Mouse (Mus musculus): ENCODE data around the gene Prr29. TPM values are rescaled to one million over a fixed set of nuclear protein-coding genes. Genes with fewer than 3 reads are reported as not detected.

The Prr29 gene
- polyA plus RNA-seq, 1 experiment: 0.32 TPM

- H3K4me2 ChIP-seq (ENCODE audit: low read depth): no peak overlapping the region
- H3K79me2 ChIP-seq (ENCODE audit: control insufficient read depth, insufficient read depth): no peaks in the 10 kb centered on the region
- H3K36me3 ChIP-seq (ENCODE audit: control insufficient read depth, insufficient read depth): peaks cover 7% of the 10 kb centered on the region
- H3K4me3 ChIP-seq: no peak overlapping the region
- peaks cover 45% of the 10 kb centered on the region for H3K27me3 ChIP-seq (ENCODE audit: control insufficient read depth, insufficient read depth, insufficient read length)
- no peak overlapping the region for H3ac ChIP-seq (ENCODE audit: control insufficient read depth, insufficient read length)
- TF ChIP-seq MYOG (IDR thresholded peaks at IDR 0.05; ENCODE audit: control insufficient read depth in 1 of 3, insufficient read depth in 1 of 3, insufficient read length in 2 of 3, low read depth in 2 of 3) (peak in 2 of 3 experiments; percentile 47 to 56), MYOD1 (IDR thresholded peaks at IDR 0.05; ENCODE audit: control insufficient read depth in 1 of 3, insufficient read length in 2 of 3, low read depth in 2 of 3) (peak in 1 of 3 experiments; percentile 12), USF1 (IDR thresholded peaks at IDR 0.05; ENCODE audit: low read depth) (no peak), REST (IDR thresholded peaks at IDR 0.05; ENCODE audit: insufficient read depth, insufficient read length) (no peak), POLR2A (IDR thresholded peaks at IDR 0.05; ENCODE audit: insufficient read length, low read depth) (no peak)
These were observed 20.4 kb upstream of the Prr29 start for GRCm38 (mm10) chr11:106344910-106345309.

- Histone ChIP-seq H3K4me2 (ENCODE audit: low read depth) (peak overlapping the region; percentile 65), H3K27me3 (ENCODE audit: control insufficient read depth, insufficient read depth, insufficient read length) (peaks cover 33% of the 10 kb centered on the region), H3ac (ENCODE audit: control insufficient read depth, insufficient read length) (no peak overlapping the region), H3K79me2 (ENCODE audit: control insufficient read depth, insufficient read depth) (no peaks in the 10 kb centered on the region), H3K4me3 (no peak overlapping the region), H3K36me3 (ENCODE audit: control insufficient read depth, insufficient read depth) (peaks cover 4% of the 10 kb centered on the region)
- no peak for TF ChIP-seq CEBPB (IDR thresholded peaks at IDR 0.05; ENCODE audit: insufficient read depth, poor library complexity, severe bottlenecking)
- TF ChIP-seq MYOG (IDR thresholded peaks at IDR 0.05; ENCODE audit: control insufficient read depth in 1 of 3, insufficient read depth in 1 of 3, insufficient read length in 2 of 3, low read depth in 2 of 3): no peak
- TF ChIP-seq E2F4 (IDR thresholded peaks at IDR 0.05; ENCODE audit: insufficient read depth): no peak
- no peak for TF ChIP-seq USF1 (IDR thresholded peaks at IDR 0.05; ENCODE audit: low read depth)
- TF ChIP-seq POLR2AphosphoS2 (IDR thresholded peaks at IDR 0.05; ENCODE audit: insufficient read length, low read depth): no peak
- no peak for TF ChIP-seq TCF3 (IDR thresholded peaks at IDR 0.05; ENCODE audit: insufficient read length, low read depth)
- TF ChIP-seq POLR2A (IDR thresholded peaks at IDR 0.05; ENCODE audit: insufficient read length, low read depth): no peak
- TF ChIP-seq SRF (IDR thresholded peaks at IDR 0.05; ENCODE audit: control insufficient read depth, insufficient read length, low read depth): no peak
These were observed 15.5 kb upstream of the Prr29 start for GRCm38 (mm10) chr11:106349772-106350171.

- TF ChIP-seq TCF12 (IDR thresholded peaks at IDR 0.05; ENCODE audit: insufficient read depth, poor library complexity, severe bottlenecking): peak; percentile 19
- TF ChIP-seq MYOD1 (IDR thresholded peaks at IDR 0.05; ENCODE audit: control insufficient read depth in 1 of 3, insufficient read length in 2 of 3, low read depth in 2 of 3): peak; percentile 43 to 88 (median 62)
- TF ChIP-seq MAX (IDR thresholded peaks at IDR 0.05; ENCODE audit: low read depth): no peak
- TF ChIP-seq USF1 (IDR thresholded peaks at IDR 0.05; ENCODE audit: low read depth): peak; percentile 17
- peak; percentile 75 to 92 (median 76) for TF ChIP-seq MYOG (IDR thresholded peaks at IDR 0.05; ENCODE audit: control insufficient read depth in 1 of 3, insufficient read depth in 1 of 3, insufficient read length in 2 of 3, low read depth in 2 of 3)
- no peak for TF ChIP-seq CEBPB (IDR thresholded peaks at IDR 0.05; ENCODE audit: insufficient read depth, poor library complexity, severe bottlenecking)
- no peak for TF ChIP-seq TCF3 (IDR thresholded peaks at IDR 0.05; ENCODE audit: insufficient read length, low read depth)
- no peak for TF ChIP-seq E2F4 (IDR thresholded peaks at IDR 0.05; ENCODE audit: insufficient read depth)
- no peak for TF ChIP-seq REST (IDR thresholded peaks at IDR 0.05; ENCODE audit: insufficient read depth, insufficient read length)
- TF ChIP-seq SRF (IDR thresholded peaks at IDR 0.05; ENCODE audit: control insufficient read depth, insufficient read length, low read depth): no peak
- Histone ChIP-seq H3K4me3 (no peak overlapping the region), H3K36me3 (ENCODE audit: control insufficient read depth, insufficient read depth) (peaks cover 4% of the 10 kb centered on the region), H3K4me2 (ENCODE audit: low read depth) (peak overlapping the region; percentile 65), H3ac (ENCODE audit: control insufficient read depth, insufficient read length) (no peak overlapping the region), H3K27me3 (ENCODE audit: control insufficient read depth, insufficient read depth, insufficient read length) (peaks cover 25% of the 10 kb centered on the region), H3K79me2 (ENCODE audit: control insufficient read depth, insufficient read depth) (no peaks in the 10 kb centered on the region)
These were observed 14.4 kb upstream of the Prr29 start for GRCm38 (mm10) chr11:106350853-106351252.

GRCm38 (mm10) chr11:106351253-106351652, 14.0 kb upstream of the Prr29 start:
- no peaks in the 10 kb centered on the region for H3K79me2 ChIP-seq (ENCODE audit: control insufficient read depth, insufficient read depth)
- H3ac ChIP-seq (ENCODE audit: control insufficient read depth, insufficient read length): no peak overlapping the region
- peaks cover 4% of the 10 kb centered on the region for H3K36me3 ChIP-seq (ENCODE audit: control insufficient read depth, insufficient read depth)
- peaks cover 25% of the 10 kb centered on the region for H3K27me3 ChIP-seq (ENCODE audit: control insufficient read depth, insufficient read depth, insufficient read length)
- no peak overlapping the region for H3K4me3 ChIP-seq
- TF ChIP-seq POLR2AphosphoS2 (IDR thresholded peaks at IDR 0.05; ENCODE audit: insufficient read length, low read depth) (no peak), MYOD1 (IDR thresholded peaks at IDR 0.05; ENCODE audit: control insufficient read depth in 1 of 3, insufficient read length in 2 of 3, low read depth in 2 of 3) (no peak), E2F4 (IDR thresholded peaks at IDR 0.05; ENCODE audit: insufficient read depth) (no peak), POLR2A (IDR thresholded peaks at IDR 0.05; ENCODE audit: insufficient read length, low read depth) (no peak), CEBPB (IDR thresholded peaks at IDR 0.05; ENCODE audit: insufficient read depth, poor library complexity, severe bottlenecking) (no peak), USF1 (IDR thresholded peaks at IDR 0.05; ENCODE audit: low read depth) (no peak), TCF12 (IDR thresholded peaks at IDR 0.05; ENCODE audit: insufficient read depth, poor library complexity, severe bottlenecking) (no peak), SRF (IDR thresholded peaks at IDR 0.05; ENCODE audit: control insufficient read depth, insufficient read length, low read depth) (no peak), MYOG (IDR thresholded peaks at IDR 0.05; ENCODE audit: control insufficient read depth in 1 of 3, insufficient read depth in 1 of 3, insufficient read length in 2 of 3, low read depth in 2 of 3) (no peak), REST (IDR thresholded peaks at IDR 0.05; ENCODE audit: insufficient read depth, insufficient read length) (no peak), MAX (IDR thresholded peaks at IDR 0.05; ENCODE audit: low read depth) (no peak), TCF3 (IDR thresholded peaks at IDR 0.05; ENCODE audit: insufficient read length, low read depth) (no peak)
- H3K4me2 ChIP-seq (ENCODE audit: low read depth): peak overlapping the region; percentile 65

- Histone ChIP-seq H3K27me3 (ENCODE audit: control insufficient read depth, insufficient read depth, insufficient read length) (peaks cover 20% of the 10 kb centered on the region), H3K4me2 (ENCODE audit: low read depth) (no peak overlapping the region), H3K79me2 (ENCODE audit: control insufficient read depth, insufficient read depth) (no peaks in the 10 kb centered on the region), H3K36me3 (ENCODE audit: control insufficient read depth, insufficient read depth) (peaks cover 4% of the 10 kb centered on the region), H3ac (ENCODE audit: control insufficient read depth, insufficient read length) (no peak overlapping the region), H3K4me3 (no peak overlapping the region)
- TF ChIP-seq POLR2AphosphoS2 (IDR thresholded peaks at IDR 0.05; ENCODE audit: insufficient read length, low read depth) (no peak), MAX (IDR thresholded peaks at IDR 0.05; ENCODE audit: low read depth) (no peak), USF1 (IDR thresholded peaks at IDR 0.05; ENCODE audit: low read depth) (no peak), REST (IDR thresholded peaks at IDR 0.05; ENCODE audit: insufficient read depth, insufficient read length) (no peak), TCF3 (IDR thresholded peaks at IDR 0.05; ENCODE audit: insufficient read length, low read depth) (no peak), E2F4 (IDR thresholded peaks at IDR 0.05; ENCODE audit: insufficient read depth) (no peak), CEBPB (IDR thresholded peaks at IDR 0.05; ENCODE audit: insufficient read depth, poor library complexity, severe bottlenecking) (no peak), MYOG (IDR thresholded peaks at IDR 0.05; ENCODE audit: control insufficient read depth in 1 of 3, insufficient read depth in 1 of 3, insufficient read length in 2 of 3, low read depth in 2 of 3) (no peak)
These were observed 13.3 kb upstream of the Prr29 start for GRCm38 (mm10) chr11:106351941-106352340.

Data from myocyte (in vitro differentiated cells).